9 mouse cellular contexts compared by ENCODE assay signal in genomic region chr4:9115874-9116273, GRCm38 (mm10).
A peak's percentile ranks its signal among the peaks of the same experiment; 100 is the strongest.
DNase-seq lines count a peak whose midpoint lies in the region; TF ChIP-seq lines count a peak whose summit lies in the region.
"Had no signal": no experiment of that assay in that cellular context is flagged by ENCODE, and none has a peak within 500 bp of the region (broad histone marks: within the 10 kb centered on the region; RNA-seq: fewer than 3 reads in every experiment).

No protein-coding gene starts in this region.

- no peak for TF ChIP-seq EP300 in heart, adult 2 months (IDR thresholded peaks at IDR 0.05; ENCODE audit: insufficient read depth, low read depth, low read length)

- H3K27ac ChIP-seq in spleen, adult 2 months (ENCODE audit: insufficient read depth, low read length) = no peak overlapping the region
- H3K27ac ChIP-seq in heart, adult 2 months = no peak overlapping the region
- H3K27ac ChIP-seq: embryonic facial prominence, embryonic 12.5 days had no signal

- no peaks in the 10 kb centered on the region for H3K79me2 ChIP-seq in myocyte (ENCODE audit: control insufficient read depth, insufficient read depth)
- no peaks in the 10 kb centered on the region for H3K79me2 ChIP-seq in heart, adult 2 months (replicated peaks; ENCODE audit: control insufficient read depth, insufficient read depth, low read length)

- no peak for TF ChIP-seq CTCF in spleen, adult 2 months (IDR thresholded peaks at IDR 0.05; ENCODE audit: extremely low read depth, insufficient read depth, insufficient read length, insufficient replicate concordance)
- no peak for TF ChIP-seq CTCF in heart, adult 2 months (IDR thresholded peaks at IDR 0.05)

- WGBS in spleen, adult 2 months = under 1% methylated on average over 7 of the region's 7 CpGs
- 18% methylated on average over 7 of the region's 7 CpGs for WGBS in heart, adult 2 months

- H3K36me3 ChIP-seq in spleen, adult 2 months (ENCODE audit: control insufficient read depth, insufficient read depth, low read length) = no peaks in the 10 kb centered on the region
- H3K36me3 ChIP-seq in myocyte (ENCODE audit: control insufficient read depth, insufficient read depth) = no peaks in the 10 kb centered on the region
- no peaks in the 10 kb centered on the region for H3K36me3 ChIP-seq in heart, adult 2 months (ENCODE audit: control insufficient read depth, insufficient read depth, low read length)
- H3K36me3 ChIP-seq: embryonic facial prominence, embryonic 12.5 days had no signal

- H3K27me3 ChIP-seq in spleen, adult 2 months (ENCODE audit: control insufficient read depth, insufficient read depth, low read length) = no peaks in the 10 kb centered on the region
- H3K27me3 ChIP-seq in myocyte (ENCODE audit: control insufficient read depth, insufficient read depth, insufficient read length) = no peaks in the 10 kb centered on the region
- H3K27me3 ChIP-seq in heart, adult 2 months (ENCODE audit: control insufficient read depth, insufficient read depth, low read length) = no peaks in the 10 kb centered on the region
- H3K27me3 ChIP-seq: embryonic facial prominence, embryonic 12.5 days had no signal

- peak overlapping the region; percentile 59 for H3K4me2 ChIP-seq in myocyte (ENCODE audit: low read depth)
- H3K4me2 ChIP-seq: embryonic facial prominence, embryonic 12.5 days had no signal

- intact Hi-C loops in heart, adult 2 months (cut with DNase I) = no loop called here

- H3K4me3 ChIP-seq in spleen, adult 2 months (ENCODE audit: extremely low read depth, insufficient read depth, insufficient read length) = no peak overlapping the region
- no peak overlapping the region for H3K4me3 ChIP-seq in myocyte
- no peak overlapping the region for H3K4me3 ChIP-seq in heart, adult 2 months
- H3K4me3 ChIP-seq: embryonic facial prominence, embryonic 12.5 days had no signal

- H3ac ChIP-seq in myocyte (ENCODE audit: control insufficient read depth, insufficient read length) = no peak overlapping the region

- peaks cover 3% of the 10 kb centered on the region; the same call in 1 of the 2 replicates for H3K4me1 ChIP-seq in spleen, adult 2 months (ENCODE audit: control insufficient read depth, insufficient read depth, insufficient read length)
- no peaks in the 10 kb centered on the region for H3K4me1 ChIP-seq in heart, adult 2 months (ENCODE audit: control insufficient read depth, insufficient read depth, low read length)
- H3K4me1 ChIP-seq: embryonic facial prominence, embryonic 12.5 days had no signal

- TF ChIP-seq POLR2A in spleen, adult 2 months (IDR thresholded peaks at IDR 0.05; ENCODE audit: low read depth, low read length) = no peak
- no peak for TF ChIP-seq POLR2A in myocyte (IDR thresholded peaks at IDR 0.05; ENCODE audit: insufficient read length, low read depth)
- no peak for TF ChIP-seq POLR2A in heart, adult 2 months (IDR thresholded peaks at IDR 0.05; ENCODE audit: insufficient read depth, low read depth, low read length)

- no peak overlapping the region for H3K9ac ChIP-seq in heart, adult 2 months (ENCODE audit: low read depth, low read length)
- H3K9ac ChIP-seq: embryonic facial prominence, embryonic 12.5 days had no signal

- DNase-seq in cerebellum, postnatal 10 days = peak; percentile 51 to 58
- no peak for DNase-seq in cerebellum, adult 11 months
- DNase-seq in spleen, adult 2 months (ENCODE audit: low read depth in 1 of 2, low spot score in 2 of 2) = peak; percentile 29 to 39
- DNase-seq in spleen, adult 12 weeks (ENCODE audit: low spot score) = no peak
- DNase-seq in embryo, embryonic 9.5 days (ENCODE audit: extremely low spot score) = peak; percentile 36
- no peak for DNase-seq in heart, adult 2 months
- no peak for DNase-seq in right cerebral cortex, postnatal 4 days

TF ChIP-seq in myocyte, 11 proteins besides CTCF, POLR2A, EP300 and RAD21:
- no peak for TF ChIP-seq MAX (IDR thresholded peaks at IDR 0.05; ENCODE audit: low read depth)
- TF ChIP-seq MYOD1 (IDR thresholded peaks at IDR 0.05; ENCODE audit: control insufficient read depth in 1 of 3, insufficient read length in 2 of 3, low read depth in 2 of 3) = peak in 1 of 3 experiments; percentile 2
- TF ChIP-seq TCF3 (IDR thresholded peaks at IDR 0.05; ENCODE audit: insufficient read length, low read depth) = no peak

Comparison
In these comparisons a context has a peak if more than half of its experiments do, and no peak if none do; other contexts are left out.
1. DNase-seq: peak in cerebellum, postnatal 10 days (2 of 2), spleen, adult 2 months (2 of 2) and embryo, embryonic 9.5 days (single experiment); none in cerebellum, adult 11 months (single experiment), spleen, adult 12 weeks (single experiment), heart, adult 2 months (0 of 2) and right cerebral cortex, postnatal 4 days (single experiment).